Mouse (Mus musculus): Measurements from ENCODE around the gene Gm266. TPM values are rescaled to one million over a fixed set of nuclear protein-coding genes. Genes with fewer than 3 reads are reported as not detected.

Gm266 gene
- polyA plus RNA-seq, 1 experiment from 2014 or later: 12.8 TPM

DNA sequence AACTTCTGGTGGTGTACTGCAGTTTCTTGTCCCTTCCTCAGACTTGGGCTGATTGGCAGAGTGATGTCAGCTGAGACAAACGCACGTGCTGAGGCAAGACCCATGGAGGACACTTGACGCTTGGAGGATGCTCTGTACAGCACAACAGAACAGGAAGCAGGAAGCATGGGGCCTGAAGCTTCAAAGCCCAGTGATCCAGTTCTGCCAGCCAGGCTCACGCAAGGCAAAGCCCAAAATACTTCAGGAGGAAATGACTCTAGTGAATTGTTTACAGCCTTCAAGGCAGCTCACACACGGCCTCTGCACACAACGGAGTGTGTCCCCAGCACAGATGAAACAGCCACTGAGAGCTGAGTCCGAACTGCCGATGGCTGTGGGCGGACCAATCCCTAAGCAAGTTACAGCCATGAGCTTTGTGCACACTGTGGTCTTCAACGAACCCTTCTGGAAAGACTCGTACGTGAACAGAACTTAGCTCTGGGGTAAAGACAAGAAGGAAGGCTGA lies 17.5 kb upstream of the Gm266 start:
- H3K27me3 ChIP-seq: 0 out of 2 replicates have a peak, but pooled peaks cover 6% of the 10 kb centered on the region
- H3K9me3 ChIP-seq: no peaks in the 10 kb centered on the region
- H3K4me1 ChIP-seq (replicated peaks): 0 out of 2 replicates have a peak, but pooled peaks cover 4% of the 10 kb centered on the region
- 72% methylated on average over 12 of the region's 12 CpGs for WGBS
- no peak for ATAC-seq (ENCODE audit: insufficient number of reproducible peaks, insufficient read depth, low FRiP score, low TSS enrichment, low read depth)
- H3K27ac ChIP-seq: no peak overlapping the region
- H3K4me3 ChIP-seq (replicated peaks): no peak overlapping the region
- no peak overlapping the region for H3K4me2 ChIP-seq
- H3K9ac ChIP-seq (replicated peaks): no peak overlapping the region
- no peaks in the 10 kb centered on the region for H3K36me3 ChIP-seq

DNA sequence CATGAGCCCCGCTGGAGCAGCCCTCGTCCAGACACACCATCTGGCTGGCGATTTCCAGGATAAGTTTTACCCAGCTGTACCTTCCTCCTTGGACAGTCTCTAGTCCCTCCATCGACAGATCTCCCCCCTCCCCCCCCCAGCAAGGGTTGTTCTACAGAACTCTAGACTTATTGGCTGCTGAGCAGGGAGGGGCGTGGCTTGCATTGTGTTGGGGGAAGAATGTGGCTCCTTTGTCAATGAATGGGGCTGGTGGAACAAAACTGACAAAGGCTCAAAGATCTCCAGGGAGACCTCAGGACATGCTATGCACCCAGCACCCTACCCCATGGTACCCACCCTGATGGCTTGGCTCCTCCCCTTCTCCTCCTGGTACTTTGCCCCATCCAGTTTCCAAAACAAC lies 15.1 kb upstream of the Gm266 start:
- H3K9ac ChIP-seq (replicated peaks): no peak overlapping the region
- no peak overlapping the region for H3K27ac ChIP-seq
- 0 out of 2 replicates have a peak, but pooled peaks cover 4% of the 10 kb centered on the region for H3K4me1 ChIP-seq (replicated peaks)
- WGBS: 27% methylated on average over 5 of the region's 5 CpGs
- H3K36me3 ChIP-seq: no peaks in the 10 kb centered on the region
- 0 out of 2 replicates have a peak, but pooled peaks cover 6% of the 10 kb centered on the region for H3K27me3 ChIP-seq
- no peaks in the 10 kb centered on the region for H3K9me3 ChIP-seq
- ATAC-seq (ENCODE audit: insufficient number of reproducible peaks, insufficient read depth, low FRiP score, low TSS enrichment, low read depth): no peak
- H3K4me2 ChIP-seq: no peak overlapping the region
- no peak overlapping the region for H3K4me3 ChIP-seq (replicated peaks)

DNA sequence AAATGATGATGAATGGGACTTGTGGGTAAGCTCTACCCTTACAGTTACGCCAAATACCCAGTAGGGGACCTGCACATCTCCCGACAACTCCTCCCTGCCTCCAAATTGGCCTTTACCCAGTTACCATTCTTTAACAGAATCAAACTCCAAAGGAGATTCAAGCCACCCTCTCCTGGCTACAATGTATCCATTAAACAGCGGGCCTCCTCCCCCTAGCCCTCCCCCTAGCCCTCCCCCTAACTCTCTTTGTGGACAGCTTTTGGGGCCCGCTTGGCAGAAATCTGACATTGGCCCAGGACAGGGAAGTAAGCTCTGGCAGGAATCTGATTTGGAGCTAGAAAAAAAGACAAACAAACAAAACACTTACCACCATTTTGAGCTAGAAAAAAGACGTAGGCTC lies 14.0 kb upstream of the Gm266 start:
- Histone ChIP-seq H3K4me2 (no peak overlapping the region), H3K27me3 (0 out of 2 replicates have a peak, but pooled peaks cover 6% of the 10 kb centered on the region), H3K4me3 (replicated peaks) (no peak overlapping the region), H3K36me3 (no peaks in the 10 kb centered on the region), H3K9me3 (no peaks in the 10 kb centered on the region), H3K27ac (no peak overlapping the region), H3K4me1 (replicated peaks) (0 out of 2 replicates have a peak, but pooled peaks cover 4% of the 10 kb centered on the region), H3K9ac (replicated peaks) (no peak overlapping the region)
- WGBS: 75% methylated on average over 5 of the region's 5 CpGs
- ATAC-seq (ENCODE audit: insufficient number of reproducible peaks, insufficient read depth, low FRiP score, low TSS enrichment, low read depth): no peak

DNA sequence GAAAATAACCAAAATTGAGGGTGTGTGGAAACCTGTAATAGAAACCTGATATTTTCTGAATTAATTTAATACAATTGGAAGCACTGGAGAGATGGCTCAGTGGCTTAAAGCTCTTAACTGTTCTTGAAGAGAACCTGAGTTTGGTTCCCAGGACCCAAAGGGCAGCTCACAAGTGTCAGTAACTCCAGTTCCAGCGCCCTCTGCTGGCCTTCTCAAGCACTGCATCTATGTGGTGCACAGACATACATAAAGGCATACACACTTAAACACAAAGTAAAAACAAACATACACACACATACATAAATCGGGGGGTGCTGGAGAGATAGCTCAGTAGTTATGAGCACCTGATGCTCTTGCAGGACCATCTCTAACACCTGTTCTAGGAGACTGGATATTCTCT lies 11.5 kb upstream of the Gm266 start:
- no peaks in the 10 kb centered on the region for H3K9me3 ChIP-seq
- H3K36me3 ChIP-seq: no peaks in the 10 kb centered on the region
- no peak overlapping the region for H3K9ac ChIP-seq (replicated peaks)
- H3K27me3 ChIP-seq: no peaks in the 10 kb centered on the region
- ATAC-seq (ENCODE audit: insufficient number of reproducible peaks, insufficient read depth, low FRiP score, low TSS enrichment, low read depth): no peak
- H3K4me1 ChIP-seq (replicated peaks): 0 out of 2 replicates have a peak, but pooled peaks cover 4% of the 10 kb centered on the region
- H3K27ac ChIP-seq: no peak overlapping the region
- WGBS: 45% methylated on average over 2 of the region's 2 CpGs
- H3K4me3 ChIP-seq (replicated peaks): no peak overlapping the region
- H3K4me2 ChIP-seq: no peak overlapping the region

DNA sequence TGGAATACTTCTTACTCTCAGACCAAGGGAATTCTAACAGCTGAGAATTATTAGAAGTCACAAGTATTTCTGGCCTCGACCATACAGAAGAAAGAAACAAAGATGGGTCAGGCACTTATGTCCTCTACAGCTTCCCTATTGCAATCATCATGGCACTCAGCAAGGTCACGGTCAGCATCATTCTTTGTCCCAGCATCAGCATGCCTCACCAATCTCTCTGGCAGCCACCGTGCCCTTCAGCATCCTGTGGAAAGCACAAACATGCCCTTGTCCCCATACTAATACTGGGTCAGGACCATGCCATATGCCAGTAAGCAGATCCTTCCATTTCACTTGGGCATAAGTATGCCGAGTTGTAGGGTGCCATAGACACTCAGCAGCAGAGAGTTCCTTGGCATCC lies 9.3 kb upstream of the Gm266 start:
- H3K4me1 ChIP-seq (replicated peaks): no peaks in the 10 kb centered on the region
- no peaks in the 10 kb centered on the region for H3K9me3 ChIP-seq
- no peak overlapping the region for H3K4me3 ChIP-seq (replicated peaks)
- no peak overlapping the region for H3K9ac ChIP-seq (replicated peaks)
- no peaks in the 10 kb centered on the region for H3K36me3 ChIP-seq
- WGBS: 76% methylated on average over 4 of the region's 4 CpGs
- no peaks in the 10 kb centered on the region for H3K27me3 ChIP-seq
- no peak overlapping the region for H3K27ac ChIP-seq
- no peak overlapping the region for H3K4me2 ChIP-seq
- ATAC-seq (ENCODE audit: insufficient number of reproducible peaks, insufficient read depth, low FRiP score, low TSS enrichment, low read depth): no peak

DNA sequence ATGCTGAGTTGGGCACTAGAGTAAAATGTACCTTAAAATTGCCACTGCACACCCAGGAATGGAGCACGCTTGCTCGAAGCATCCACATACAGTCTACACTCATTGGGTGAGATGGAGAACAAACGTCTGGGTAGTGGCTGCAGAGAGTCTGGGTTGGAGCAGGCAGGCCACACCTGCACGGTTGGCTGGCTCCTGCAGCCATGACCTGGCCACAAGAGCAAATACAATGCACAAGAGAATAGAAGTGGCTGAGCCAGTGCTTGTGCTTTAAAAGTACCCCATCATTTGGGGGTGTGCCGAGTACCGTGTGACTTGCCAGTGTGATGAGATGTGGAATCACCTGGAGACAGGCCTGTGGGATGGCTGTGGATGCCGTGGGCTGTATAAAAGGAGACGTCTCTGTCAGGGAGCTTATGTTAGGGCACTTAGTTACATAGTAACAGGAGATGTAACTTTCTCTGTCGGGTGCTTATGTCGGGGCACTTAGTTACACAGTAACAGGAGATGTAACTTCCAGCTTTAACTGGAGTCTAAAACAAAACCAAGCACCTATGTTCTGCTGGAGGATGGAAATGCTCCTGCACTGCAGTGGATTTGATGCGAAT lies 3.7 kb upstream of the Gm266 start:
- H3K4me3 ChIP-seq (replicated peaks): no peak overlapping the region
- H3K27me3 ChIP-seq: peaks cover 54% of the 10 kb centered on the region
- no peak overlapping the region for H3K27ac ChIP-seq
- H3K9ac ChIP-seq (replicated peaks): no peak overlapping the region
- no peak overlapping the region for H3K4me2 ChIP-seq
- no peak for ATAC-seq (ENCODE audit: insufficient number of reproducible peaks, insufficient read depth, low FRiP score, low TSS enrichment, low read depth)
- H3K4me1 ChIP-seq (replicated peaks): peaks cover 43% of the 10 kb centered on the region
- no peaks in the 10 kb centered on the region for H3K36me3 ChIP-seq
- H3K9me3 ChIP-seq: no peaks in the 10 kb centered on the region
- WGBS: 79% methylated on average over 11 of the region's 11 CpGs

DNA sequence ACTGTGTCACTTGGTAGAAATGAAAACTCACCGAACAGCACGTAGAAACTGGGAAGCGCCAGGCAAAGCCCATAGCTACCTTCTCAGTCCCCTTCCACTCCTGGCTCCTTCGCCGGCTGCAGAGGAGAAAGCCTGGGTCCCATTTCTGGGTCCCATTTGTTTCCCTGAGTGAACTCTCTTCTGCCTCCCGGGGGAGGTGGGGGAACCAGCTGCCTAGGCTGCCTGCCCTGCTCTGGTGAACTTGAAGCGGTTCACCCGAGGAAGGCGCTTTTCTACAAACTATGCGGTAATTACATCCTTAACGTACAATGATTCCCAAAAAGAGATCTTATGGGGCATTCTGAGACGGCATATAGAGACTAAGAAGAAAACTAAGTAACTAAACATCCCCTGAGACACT lies 832 bp upstream of the Gm266 start:
- ATAC-seq (ENCODE audit: insufficient number of reproducible peaks, insufficient read depth, low FRiP score, low TSS enrichment, low read depth): no peak
- 0 out of 2 replicates have a peak overlapping the region, but pooled peaks have one; percentile 58 for H3K9ac ChIP-seq (replicated peaks)
- H3K9me3 ChIP-seq: no peaks in the 10 kb centered on the region
- 3% methylated on average over 12 of the region's 12 CpGs for WGBS
- H3K4me3 ChIP-seq (replicated peaks): peak overlapping the region; percentile 52
- H3K36me3 ChIP-seq: no peaks in the 10 kb centered on the region
- H3K27ac ChIP-seq: no peak overlapping the region
- H3K27me3 ChIP-seq: peaks cover 73% of the 10 kb centered on the region
- H3K4me2 ChIP-seq: peak overlapping the region; percentile 87
- H3K4me1 ChIP-seq (replicated peaks): peaks cover 43% of the 10 kb centered on the region

DNA sequence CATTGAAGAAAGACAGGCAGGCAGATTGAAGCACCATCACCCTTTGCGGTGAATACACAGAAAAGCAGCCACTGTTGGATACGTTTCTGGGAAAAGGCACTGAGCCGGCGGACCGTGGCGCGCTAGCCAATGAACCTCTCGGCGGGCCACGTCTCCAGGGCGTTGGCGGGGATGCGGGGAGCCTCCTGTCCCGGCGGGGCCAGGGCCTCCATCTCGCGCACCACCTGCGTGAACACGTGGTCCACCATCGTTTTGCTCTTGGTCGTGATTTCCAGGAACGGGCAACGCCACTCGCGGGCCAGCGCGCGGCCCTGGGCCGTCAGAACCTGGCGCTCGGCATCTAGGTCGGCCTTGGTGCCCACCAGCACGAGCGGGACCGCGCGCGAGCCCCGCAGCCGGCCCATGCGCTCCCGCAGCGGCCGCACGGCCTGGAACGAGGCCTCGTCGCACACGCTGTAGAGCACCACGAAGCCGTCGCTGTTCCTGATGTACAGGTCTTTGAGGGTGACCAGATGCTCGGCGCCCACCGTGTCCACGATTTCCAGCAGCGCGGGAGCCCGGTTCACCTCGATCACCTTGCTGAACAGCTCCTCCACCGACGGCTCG lies 474 bp downstream of the Gm266 start:
- ATAC-seq (ENCODE audit: insufficient number of reproducible peaks, insufficient read depth, low FRiP score, low TSS enrichment, low read depth): 0 out of 2 replicates have a peak, but pooled peaks have one; percentile 8
- no peak overlapping the region for H3K27ac ChIP-seq

DNA sequence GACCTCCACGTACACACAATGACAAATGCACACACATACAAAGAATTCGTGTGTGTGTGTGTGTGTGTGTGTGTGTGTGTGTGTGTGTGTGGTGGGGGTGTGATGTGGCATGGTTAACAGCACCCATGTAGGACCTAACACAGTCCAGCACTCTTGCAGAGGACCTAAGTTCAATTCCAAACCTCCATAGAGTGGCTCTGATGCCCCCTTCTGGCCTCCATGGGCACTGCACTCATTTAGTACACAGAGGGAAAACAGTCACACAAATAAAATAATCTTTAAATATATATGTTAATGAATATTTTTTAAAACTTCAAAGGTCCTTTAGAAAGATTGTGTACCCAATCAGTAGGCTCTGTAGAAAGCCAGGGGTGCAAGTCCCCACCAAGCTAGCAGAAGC lies 5.7 kb downstream of the Gm266 start:
- peaks cover 29% of the 10 kb centered on the region for H3K27me3 ChIP-seq
- WGBS: 70% methylated on average over 2 of the region's 2 CpGs
- ATAC-seq (ENCODE audit: insufficient number of reproducible peaks, insufficient read depth, low FRiP score, low TSS enrichment, low read depth): no peak
- no peak overlapping the region for H3K9ac ChIP-seq (replicated peaks)
- H3K4me3 ChIP-seq (replicated peaks): no peak overlapping the region
- no peak overlapping the region for H3K4me2 ChIP-seq
- no peaks in the 10 kb centered on the region for H3K36me3 ChIP-seq
- H3K27ac ChIP-seq: no peak overlapping the region
- peaks cover 11% of the 10 kb centered on the region; the same call in 1 of the 2 replicates for H3K4me1 ChIP-seq (replicated peaks)
- H3K9me3 ChIP-seq: peaks cover 5% of the 10 kb centered on the region; the same call in 1 of the 2 replicates

More for the DNA sequence above, 474 bp downstream of the Gm266 start:
- under 1% methylated on average over 63 of the region's 63 CpGs for WGBS
- Histone ChIP-seq H3K9ac (replicated peaks) (peak overlapping the region; percentile 58), H3K9me3 (no peaks in the 10 kb centered on the region), H3K4me2 (peak overlapping the region; percentile 87), H3K27me3 (peaks cover 78% of the 10 kb centered on the region), H3K36me3 (no peaks in the 10 kb centered on the region), H3K4me3 (replicated peaks) (peak overlapping the region; percentile 52), H3K4me1 (replicated peaks) (peaks cover 43% of the 10 kb centered on the region)

DNA sequence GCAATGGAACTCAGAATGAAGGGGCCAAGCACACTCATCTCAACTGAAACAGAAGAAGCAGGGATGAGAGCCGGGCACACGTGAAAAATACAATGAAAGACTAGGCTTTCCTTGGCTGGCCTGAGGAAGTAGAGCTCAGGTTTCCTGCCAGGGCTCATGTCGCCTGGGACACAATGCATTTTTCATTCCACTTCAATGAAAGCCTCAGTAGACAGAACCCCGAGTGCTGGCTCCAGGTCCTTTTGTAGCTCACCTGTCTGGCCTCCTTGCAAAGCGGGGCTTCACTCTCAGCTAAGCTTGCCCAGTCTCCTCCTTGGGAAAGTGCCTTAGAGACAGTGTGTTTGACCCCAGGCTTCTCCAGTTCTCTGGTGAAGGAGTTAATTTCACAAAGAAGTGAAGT lies 6.7 kb downstream of the Gm266 start:
- ATAC-seq (ENCODE audit: insufficient number of reproducible peaks, insufficient read depth, low FRiP score, low TSS enrichment, low read depth): no peak
- Histone ChIP-seq H3K27me3 (peaks cover 19% of the 10 kb centered on the region), H3K4me3 (replicated peaks) (no peak overlapping the region), H3K9ac (replicated peaks) (no peak overlapping the region), H3K36me3 (no peaks in the 10 kb centered on the region), H3K4me2 (no peak overlapping the region), H3K4me1 (replicated peaks) (peaks cover 11% of the 10 kb centered on the region; the same call in 1 of the 2 replicates), H3K9me3 (peaks cover 5% of the 10 kb centered on the region; the same call in 1 of the 2 replicates), H3K27ac (no peak overlapping the region)
- 55% methylated on average over 5 of the region's 5 CpGs for WGBS

DNA sequence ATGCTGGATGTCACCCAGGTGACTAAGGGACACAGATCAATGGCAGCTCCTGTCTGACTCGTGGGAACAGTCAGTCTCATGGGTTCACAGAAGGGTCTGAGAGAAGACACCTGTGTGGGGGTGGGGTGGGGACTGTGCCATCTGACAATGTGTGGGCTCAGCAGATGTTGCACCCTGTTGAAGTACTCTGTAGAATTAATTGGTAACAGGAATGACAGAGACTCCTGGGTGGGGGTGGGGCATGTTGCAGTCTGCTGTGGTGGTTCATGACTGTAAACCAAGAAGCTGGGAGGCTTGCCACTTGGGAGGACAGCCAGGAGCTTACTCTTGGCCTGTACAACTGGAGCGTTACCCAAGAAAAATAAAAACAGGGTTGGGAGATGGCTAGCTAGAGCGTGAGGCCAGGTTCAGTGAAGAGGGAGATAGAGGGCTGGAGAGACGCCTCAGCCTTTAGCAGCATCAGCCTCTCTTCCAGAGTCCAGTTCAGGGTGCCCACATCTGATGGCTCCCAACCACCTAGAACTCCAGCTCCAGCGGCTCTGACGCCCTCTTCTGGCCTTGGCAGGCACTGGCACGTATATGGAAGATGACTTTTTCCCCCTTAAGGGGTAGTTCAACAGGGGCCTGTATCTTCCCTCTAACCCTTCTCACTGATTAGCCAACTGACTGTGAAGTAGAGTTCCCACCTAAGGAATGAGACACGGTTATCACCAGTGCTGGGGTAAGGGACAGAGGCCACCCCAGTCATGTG lies 10.6 kb downstream of the Gm266 start:
- 55% methylated on average over 8 of the region's 8 CpGs for WGBS
- Histone ChIP-seq H3K27ac (no peak overlapping the region), H3K36me3 (no peaks in the 10 kb centered on the region), H3K9ac (replicated peaks) (no peak overlapping the region), H3K4me1 (replicated peaks) (peaks cover 11% of the 10 kb centered on the region; the same call in 1 of the 2 replicates), H3K9me3 (peaks cover 5% of the 10 kb centered on the region; the same call in 1 of the 2 replicates), H3K4me2 (no peak overlapping the region), H3K4me3 (replicated peaks) (no peak overlapping the region), H3K27me3 (peaks cover 4% of the 10 kb centered on the region)
- ATAC-seq (ENCODE audit: insufficient number of reproducible peaks, insufficient read depth, low FRiP score, low TSS enrichment, low read depth): no peak
